Mouse (Mus musculus): Measurements from ENCODE around the gene Gcdh.
"Not testable (repeated sequence)": the region's sequence is repeated elsewhere in the genome, so short reads cannot be mapped to it uniquely, and the experiment has no call there.

Gene Gcdh

GRCm38 (mm10) chr8:84910551-84910950 lies 16.8 kb upstream of the Gcdh start:
- DNase-seq (ENCODE audit: low read depth), result no peak

- DNase-seq (ENCODE audit: low read depth), result no peak
These were observed 16.2 kb upstream of the Gcdh start for GRCm38 (mm10) chr8:84909949-84910348.

GRCm38 (mm10) chr8:84909162-84909767 lies 15.5 kb upstream of the Gcdh start:
- DNase-seq (ENCODE audit: low read depth), result no peak

GRCm38 (mm10) chr8:84908421-84909161 lies 14.9 kb upstream of the Gcdh start, which contains the start of gene Dnase2a:
Gene Dnase2a, plus strand, starts transcription at chr8:84908560.
- DNase-seq (ENCODE audit: low read depth), result peak; percentile 95

GRCm38 (mm10) chr8:84907979-84908378 lies 14.3 kb upstream of the Gcdh start:
- not testable (repeated sequence) for DNase-seq (ENCODE audit: low read depth)

GRCm38 (mm10) chr8:84907493-84907892 lies 13.8 kb upstream of the Gcdh start:
- DNase-seq (ENCODE audit: low read depth), result no peak

GRCm38 (mm10) chr8:84907037-84907436 lies 13.3 kb upstream of the Gcdh start:
- no peak for DNase-seq (ENCODE audit: low read depth)

- DNase-seq (ENCODE audit: low read depth), result no peak
These were observed 10.6 kb upstream of the Gcdh start for GRCm38 (mm10) chr8:84904351-84904750.

GRCm38 (mm10) chr8:84902920-84903661 lies 9.4 kb upstream of the Gcdh start:
- peak; percentile 70 for DNase-seq (ENCODE audit: low read depth)

GRCm38 (mm10) chr8:84902367-84902919 lies 8.7 kb upstream of the Gcdh start:
- DNase-seq (ENCODE audit: low read depth), result no peak

GRCm38 (mm10) chr8:84901752-84902151 lies 8.0 kb upstream of the Gcdh start, which contains the start of gene Klf1:
Gene Klf1, plus strand, starts transcription at chr8:84901928.
- DNase-seq (ENCODE audit: low read depth), result no peak

- DNase-seq (ENCODE audit: low read depth), result no peak
These were observed 7.3 kb upstream of the Gcdh start for GRCm38 (mm10) chr8:84901071-84901470.

GRCm38 (mm10) chr8:84895963-84896362 lies 2.2 kb upstream of the Gcdh start:
- DNase-seq (ENCODE audit: low read depth), result no peak

- no peak for DNase-seq (ENCODE audit: low read depth)
These were observed 570 bp downstream of the Gcdh start for GRCm38 (mm10) chr8:84892993-84893708.

GRCm38 (mm10) chr8:84889141-84889540 lies 4.6 kb downstream of the Gcdh start:
- no peak for DNase-seq (ENCODE audit: low read depth)

- no peak for DNase-seq (ENCODE audit: low read depth)
These were observed 5.4 kb downstream of the Gcdh start for GRCm38 (mm10) chr8:84888280-84888679.

GRCm38 (mm10) chr8:84884728-84885127 lies 9.0 kb downstream of the Gcdh start:
- no peak for DNase-seq (ENCODE audit: low read depth)

GRCm38 (mm10) chr8:84878915-84879314 lies 14.8 kb downstream of the Gcdh start:
- DNase-seq (ENCODE audit: low read depth), result no peak

- DNase-seq (ENCODE audit: low read depth), result no peak
These were observed 16.3 kb downstream of the Gcdh start for GRCm38 (mm10) chr8:84877297-84878035.

- DNase-seq (ENCODE audit: low read depth), result no peak
These were observed 19.4 kb downstream of the Gcdh start for GRCm38 (mm10) chr8:84874339-84874738.

- DNase-seq (ENCODE audit: low read depth), result no peak
These were observed 20.7 kb downstream of the Gcdh start for GRCm38 (mm10) chr8:84873016-84873415.

Measured in fibroblast of lung, adult 2 months (primary cell).